ENCODE assay signal across 23 mouse cellular contexts in genomic region chr14:73401408-73401807, GRCm38 (mm10). TPM values are rescaled to one million over a fixed set of nuclear protein-coding genes. Genes with fewer than 3 reads are reported as not detected.
DNase-seq lines count a peak whose midpoint lies in the region; ATAC-seq and TF ChIP-seq lines count a peak whose summit lies in the region.
"Had no signal": no experiment of that assay in that cellular context is flagged by ENCODE, and none has a peak within 500 bp of the region (broad histone marks: within the 10 kb centered on the region; RNA-seq: fewer than 3 reads in every experiment).

No protein-coding gene starts in this region.

- no peaks in the 10 kb centered on the region for H3K79me2 ChIP-seq in heart, adult 2 months (replicated peaks; ENCODE audit: control insufficient read depth, insufficient read depth, low read length)

- H3K27me3 ChIP-seq in heart, embryonic 12.5 days (replicated peaks): no peaks in the 10 kb centered on the region
- H3K27me3 ChIP-seq in heart, adult 2 months (ENCODE audit: control insufficient read depth, insufficient read depth, low read length): no peaks in the 10 kb centered on the region
- H3K27me3 ChIP-seq in liver, embryonic 12.5 days (replicated peaks): no peaks in the 10 kb centered on the region
- no peaks in the 10 kb centered on the region for H3K27me3 ChIP-seq in liver, embryonic 11.5 days (replicated peaks; ENCODE audit: control insufficient read depth, insufficient read depth, low read length)
- H3K27me3 ChIP-seq in liver, postnatal 0 days (ENCODE audit: insufficient read depth, low read length): no peaks in the 10 kb centered on the region
- H3K27me3 ChIP-seq in splenic B cell, adult 2 months (ENCODE audit: control insufficient read depth, insufficient read depth, low read length, poor library complexity, severe bottlenecking): no peaks in the 10 kb centered on the region
- H3K27me3 ChIP-seq: hindbrain, embryonic 12.5 days; kidney, embryonic 15.5 days; limb, embryonic 13.5 days; lung, embryonic 15.5 days; midbrain, embryonic 12.5 days; Patski had no signal

- no peak for TF ChIP-seq CTCF in heart, adult 2 months (IDR thresholded peaks at IDR 0.05)
- no peak for TF ChIP-seq CTCF in liver, postnatal 0 days (IDR thresholded peaks at IDR 0.05; ENCODE audit: low read depth)

- no peak for DNase-seq in heart, adult 2 months
- no peak for DNase-seq in liver, embryonic 11.5 days (ENCODE audit: low spot score)
- DNase-seq in liver, postnatal 0 days: no peak
- DNase-seq in splenic B cell, adult 2 months (ENCODE audit: low read depth, low spot score): peak; percentile 21
- DNase-seq in spleen, postnatal 10 days (ENCODE audit: low spot score in 2 of 2): no peak
- DNase-seq in left cerebral cortex, postnatal 10 days (ENCODE audit: extremely low spot score in 1 of 2, low spot score in 2 of 2): no peak
- DNase-seq: adrenal gland, postnatal 36 days; cerebellum, adult 11 months; cerebellum, postnatal 10 days; gastrocnemius, postnatal 36 days; kidney, adult 11 months; kidney, postnatal 36 days; layer of hippocampus, postnatal 36 days; lung, postnatal 4 days; thymus, postnatal 25 days had no signal

- peaks cover 33% of the 10 kb centered on the region for H3K4me1 ChIP-seq in heart, embryonic 12.5 days (replicated peaks)
- H3K4me1 ChIP-seq in heart, adult 2 months (ENCODE audit: control insufficient read depth, insufficient read depth, low read length): peaks cover 12% of the 10 kb centered on the region
- H3K4me1 ChIP-seq in liver, embryonic 12.5 days: peaks cover 65% of the 10 kb centered on the region
- peaks cover 53% of the 10 kb centered on the region for H3K4me1 ChIP-seq in liver, embryonic 11.5 days (replicated peaks; ENCODE audit: control insufficient read depth, insufficient read depth, low read length)
- peaks cover 39% of the 10 kb centered on the region for H3K4me1 ChIP-seq in liver, postnatal 0 days (ENCODE audit: insufficient read depth)

- no peak for TF ChIP-seq EP300 in heart, adult 2 months (IDR thresholded peaks at IDR 0.05; ENCODE audit: insufficient read depth, low read depth, low read length)
- TF ChIP-seq EP300 in liver, postnatal 0 days (IDR thresholded peaks at IDR 0.05; ENCODE audit: low read depth): no peak

- intact Hi-C loops in heart, adult 2 months (cut with DNase I): no loop called here
- intact Hi-C loops in left cerebral cortex, postnatal 10 days (cut with DNase I): no loop called here

- H3K4me3 ChIP-seq in heart, embryonic 12.5 days: no peak overlapping the region
- H3K4me3 ChIP-seq in heart, adult 2 months: no peak overlapping the region
- H3K4me3 ChIP-seq in liver, embryonic 12.5 days: no peak overlapping the region
- H3K4me3 ChIP-seq in liver, embryonic 11.5 days (ENCODE audit: low read depth, low read length): no peak overlapping the region
- no peak overlapping the region for H3K4me3 ChIP-seq in liver, postnatal 0 days (ENCODE audit: low read depth, low read length)
- H3K4me3 ChIP-seq: hindbrain, embryonic 12.5 days; kidney, embryonic 15.5 days; limb, embryonic 13.5 days; lung, embryonic 15.5 days; midbrain, embryonic 12.5 days had no signal

- TF ChIP-seq POLR2A in heart, adult 2 months (IDR thresholded peaks at IDR 0.05; ENCODE audit: insufficient read depth, low read depth, low read length): no peak

- no peak overlapping the region for H3K4me2 ChIP-seq in heart, embryonic 12.5 days
- H3K4me2 ChIP-seq in liver, embryonic 12.5 days: no peak overlapping the region
- no peak overlapping the region for H3K4me2 ChIP-seq in liver, embryonic 11.5 days
- H3K4me2 ChIP-seq in liver, postnatal 0 days (ENCODE audit: low read depth, low read length): peak overlapping the region; percentile 40
- H3K4me2 ChIP-seq: hindbrain, embryonic 12.5 days; kidney, embryonic 15.5 days; limb, embryonic 13.5 days; lung, embryonic 15.5 days; midbrain, embryonic 12.5 days had no signal

- H3K36me3 ChIP-seq in heart, embryonic 12.5 days: no peaks in the 10 kb centered on the region
- H3K36me3 ChIP-seq in heart, adult 2 months (ENCODE audit: control insufficient read depth, insufficient read depth, low read length): no peaks in the 10 kb centered on the region; the same call in 1 of the 2 replicates
- no peaks in the 10 kb centered on the region for H3K36me3 ChIP-seq in liver, embryonic 12.5 days
- no peaks in the 10 kb centered on the region for H3K36me3 ChIP-seq in liver, embryonic 11.5 days (ENCODE audit: control insufficient read depth, insufficient read depth, low read length)
- H3K36me3 ChIP-seq in liver, postnatal 0 days (replicated peaks; ENCODE audit: insufficient read depth, low read length): no peaks in the 10 kb centered on the region
- H3K36me3 ChIP-seq in splenic B cell, adult 2 months (ENCODE audit: control insufficient read depth, insufficient read depth, low read length, poor library complexity, severe bottlenecking): no peaks in the 10 kb centered on the region
- H3K36me3 ChIP-seq: hindbrain, embryonic 12.5 days; kidney, embryonic 15.5 days; limb, embryonic 13.5 days; lung, embryonic 15.5 days; midbrain, embryonic 12.5 days had no signal

- H3K27ac ChIP-seq in heart, embryonic 12.5 days (ENCODE audit: poor library complexity, severe bottlenecking): no peak overlapping the region
- H3K27ac ChIP-seq in heart, adult 2 months: no peak overlapping the region; the same call in none of the 2 replicates
- peak overlapping the region; percentile 30; the same call in 1 of the 2 replicates for H3K27ac ChIP-seq in liver, embryonic 12.5 days
- no peak overlapping the region for H3K27ac ChIP-seq in liver, embryonic 11.5 days (ENCODE audit: low read depth, low read length)
- H3K27ac ChIP-seq in liver, postnatal 0 days (ENCODE audit: low read depth): peak overlapping the region; percentile 72
- H3K27ac ChIP-seq: hindbrain, embryonic 12.5 days; kidney, embryonic 15.5 days; limb, embryonic 13.5 days; lung, embryonic 15.5 days; midbrain, embryonic 12.5 days had no signal

- peak; percentile 72 for ATAC-seq in heart, embryonic 12.5 days (ENCODE audit: insufficient number of reproducible peaks, low FRiP score)
- ATAC-seq in liver, embryonic 12.5 days: no peak
- no peak for ATAC-seq in liver, embryonic 11.5 days (replicated peaks; ENCODE audit: low FRiP score)
- no peak for ATAC-seq in liver, postnatal 0 days
- ATAC-seq: Patski had no signal

- no peaks in the 10 kb centered on the region for H3K9me3 ChIP-seq in heart, embryonic 12.5 days (replicated peaks)
- no peaks in the 10 kb centered on the region for H3K9me3 ChIP-seq in liver, embryonic 12.5 days (replicated peaks)
- no peaks in the 10 kb centered on the region for H3K9me3 ChIP-seq in liver, embryonic 11.5 days (ENCODE audit: control insufficient read depth, low read length)
- no peaks in the 10 kb centered on the region for H3K9me3 ChIP-seq in liver, postnatal 0 days (ENCODE audit: low read length)
- H3K9me3 ChIP-seq: hindbrain, embryonic 12.5 days; kidney, embryonic 15.5 days; limb, embryonic 13.5 days; lung, embryonic 15.5 days; midbrain, embryonic 12.5 days had no signal

- 8% methylated on average over 3 of the region's 3 CpGs for WGBS in heart, embryonic 12.5 days
- 43% methylated on average over 3 of the region's 3 CpGs for WGBS in heart, adult 2 months
- WGBS in liver, embryonic 12.5 days (ENCODE audit: insufficient replicate concordance): 11% methylated on average over 3 of the region's 3 CpGs
- 22% methylated on average over 3 of the region's 3 CpGs for WGBS in liver, embryonic 11.5 days
- WGBS in liver, postnatal 0 days (ENCODE audit: insufficient replicate concordance): 22% methylated on average over 3 of the region's 3 CpGs

- H3K9ac ChIP-seq in heart, embryonic 12.5 days: no peak overlapping the region
- H3K9ac ChIP-seq in heart, adult 2 months (ENCODE audit: low read depth, low read length): no peak overlapping the region
- no peak overlapping the region for H3K9ac ChIP-seq in liver, embryonic 12.5 days
- no peak overlapping the region for H3K9ac ChIP-seq in liver, embryonic 11.5 days (ENCODE audit: low read depth, low read length)
- no peak overlapping the region for H3K9ac ChIP-seq in liver, postnatal 0 days (replicated peaks)
- H3K9ac ChIP-seq: hindbrain, embryonic 12.5 days; kidney, embryonic 15.5 days; limb, embryonic 13.5 days; lung, embryonic 15.5 days; midbrain, embryonic 12.5 days had no signal

RNA-seq across cellular contexts. Expression of gene Itm2b, which starts 16.3 kb away (rescaled TPM):
- polyA plus RNA-seq in heart, embryonic 12.5 days (2016; fragmentation: Nextera tagmentation; extraction: Ambion mirVana): 642 and 652 TPM in 2 replicates
- 100 to 1,000 TPM; 724 to 814 TPM for total RNA-seq in heart, adult 2 months (2021)
- 771 and 1,125 TPM in 2 replicates for polyA plus RNA-seq in heart, adult 2 months (2012; rRNA removed)
- polyA plus RNA-seq in liver, embryonic 12.5 days (2016; fragmentation: Nextera tagmentation; extraction: Ambion mirVana): 395 and 399 TPM in 2 replicates
- 516 and 518 TPM in 2 replicates for polyA plus RNA-seq in liver, embryonic 11.5 days (2014; fragmentation: Nextera tagmentation; extraction: Ambion mirVana)
- polyA plus RNA-seq in liver, postnatal 0 days (2015; fragmentation: Nextera tagmentation; extraction: Ambion mirVana): 961 and 1,004 TPM in 2 replicates
- 100 to 1,000 TPM; 537 to 566 TPM for total RNA-seq in left cerebral cortex, postnatal 10 days (2021)

Comparison
In these comparisons a context has a peak if more than half of its experiments do, and no peak if none do; other contexts are left out.
1. H3K27ac ChIP-seq: peak in liver, embryonic 12.5 days (single experiment) and liver, postnatal 0 days (single experiment); none in heart, embryonic 12.5 days (single experiment), heart, adult 2 months (single experiment) and liver, embryonic 11.5 days (single experiment).